Mouse (Mus musculus): Measurements from ENCODE around the gene Itgb5. TPM values are rescaled to one million over a fixed set of nuclear protein-coding genes. Genes with fewer than 3 reads are reported as not detected.
A peak's percentile ranks its signal among the peaks of the same experiment; 100 is the strongest.

The Itgb5 gene
- total RNA-seq, 2 experiments from 2014 or later, result 40.2 to 40.5 TPM

DNA sequence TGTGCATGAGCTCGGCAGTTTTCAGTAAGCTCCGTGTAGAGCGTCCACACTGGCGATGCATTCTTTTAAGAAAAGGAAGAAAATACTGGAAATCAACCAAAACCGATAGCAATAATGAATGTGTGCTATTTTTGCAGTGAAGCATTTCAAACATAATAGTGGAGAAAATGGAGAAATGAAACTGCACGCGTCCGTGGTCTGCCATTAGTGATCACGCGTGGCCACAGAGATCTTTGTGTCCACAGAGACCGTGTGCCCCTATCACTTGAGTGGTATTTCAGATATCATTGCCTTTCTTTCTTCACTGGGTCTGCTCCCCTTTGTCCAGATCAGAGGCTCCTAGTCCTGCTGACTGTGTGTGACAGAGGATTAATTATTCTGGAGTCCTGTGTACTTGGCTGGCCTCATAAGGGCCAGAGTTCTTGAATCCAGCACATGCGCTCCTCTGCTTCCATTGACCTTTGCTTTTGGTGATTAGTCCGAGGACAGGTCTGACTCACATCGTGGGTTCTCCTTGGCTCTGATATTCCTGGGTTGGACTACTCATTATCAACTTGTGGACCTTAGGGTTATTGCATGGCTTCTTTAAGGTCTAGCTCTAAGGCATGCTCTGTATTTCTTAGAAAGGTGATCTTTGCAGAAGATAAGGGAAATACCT, 56.3 kb downstream of the Itgb5 start:
- DNase-seq (ENCODE audit: low spot score in 2 of 2), result no peak
- no peak overlapping the region for H3K4me3 ChIP-seq
- TF ChIP-seq CTCF (conservative IDR thresholded peaks at IDR 0.05), result no peak

GRCm38 (mm10) chr16:33886665-33887064, 57.2 kb downstream of the Itgb5 start:
- Histone ChIP-seq H3K4me3 (no peak overlapping the region), H3K27ac (no peak overlapping the region)
- no peak for TF ChIP-seq CTCF (conservative IDR thresholded peaks at IDR 0.05)
- DNase-seq (ENCODE audit: low spot score in 2 of 2), result no peak

More for the DNA sequence above, 56.3 kb downstream of the Itgb5 start:
- no peak overlapping the region for H3K27ac ChIP-seq

- no peak for TF ChIP-seq CTCF (conservative IDR thresholded peaks at IDR 0.05)
- no peak overlapping the region for H3K4me3 ChIP-seq
- no peak for DNase-seq (ENCODE audit: low spot score in 2 of 2)
Observed at GRCm38 (mm10) chr16:33887981-33888380, 58.5 kb downstream of the Itgb5 start.

DNA sequence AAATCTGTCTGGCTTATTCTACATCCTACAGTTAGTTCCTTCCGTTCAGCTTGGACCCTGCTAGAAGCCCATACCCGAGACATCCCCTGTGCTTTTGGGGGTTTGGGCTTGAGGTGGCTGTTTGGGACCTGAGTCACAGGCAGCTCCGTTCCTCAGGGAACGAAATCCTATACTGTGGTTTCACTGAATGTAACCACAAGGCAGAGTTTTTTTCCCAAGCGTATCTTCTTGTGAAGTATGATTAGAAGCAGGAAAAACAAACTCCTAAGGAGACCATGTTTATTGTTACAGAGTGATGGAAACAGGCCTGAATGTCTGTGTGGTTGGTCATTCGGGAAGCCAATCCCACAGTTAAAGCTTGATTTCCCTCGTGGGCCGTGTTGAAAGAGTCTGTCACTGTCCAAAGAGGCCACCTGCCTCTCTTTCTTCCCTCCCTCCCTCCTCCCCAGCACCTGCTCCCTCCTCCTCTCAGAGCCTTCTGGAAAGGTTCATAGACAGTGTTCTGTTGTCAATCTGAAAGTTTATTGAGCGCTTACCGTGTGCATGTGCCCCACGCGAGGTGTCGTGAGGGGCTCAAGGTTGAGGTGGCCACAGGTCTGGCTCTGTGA, 59.6 kb downstream of the Itgb5 start:
- H3K27ac ChIP-seq, result no peak overlapping the region
- DNase-seq (ENCODE audit: low spot score in 2 of 2), result no peak
- no peak for TF ChIP-seq CTCF (conservative IDR thresholded peaks at IDR 0.05)

More at GRCm38 (mm10) chr16:33887981-33888380, 58.5 kb downstream of the Itgb5 start:
- H3K27ac ChIP-seq, result no peak overlapping the region

GRCm38 (mm10) chr16:33891099-33891498, 61.6 kb downstream of the Itgb5 start:
- no peak for TF ChIP-seq CTCF (conservative IDR thresholded peaks at IDR 0.05)
- no peak for DNase-seq (ENCODE audit: low spot score in 2 of 2)
- peak overlapping the region; percentile 65; the same call in 1 of the 2 replicates for H3K27ac ChIP-seq
- H3K4me3 ChIP-seq, result no peak overlapping the region

More for the DNA sequence above, 59.6 kb downstream of the Itgb5 start:
- no peak overlapping the region for H3K4me3 ChIP-seq

DNA sequence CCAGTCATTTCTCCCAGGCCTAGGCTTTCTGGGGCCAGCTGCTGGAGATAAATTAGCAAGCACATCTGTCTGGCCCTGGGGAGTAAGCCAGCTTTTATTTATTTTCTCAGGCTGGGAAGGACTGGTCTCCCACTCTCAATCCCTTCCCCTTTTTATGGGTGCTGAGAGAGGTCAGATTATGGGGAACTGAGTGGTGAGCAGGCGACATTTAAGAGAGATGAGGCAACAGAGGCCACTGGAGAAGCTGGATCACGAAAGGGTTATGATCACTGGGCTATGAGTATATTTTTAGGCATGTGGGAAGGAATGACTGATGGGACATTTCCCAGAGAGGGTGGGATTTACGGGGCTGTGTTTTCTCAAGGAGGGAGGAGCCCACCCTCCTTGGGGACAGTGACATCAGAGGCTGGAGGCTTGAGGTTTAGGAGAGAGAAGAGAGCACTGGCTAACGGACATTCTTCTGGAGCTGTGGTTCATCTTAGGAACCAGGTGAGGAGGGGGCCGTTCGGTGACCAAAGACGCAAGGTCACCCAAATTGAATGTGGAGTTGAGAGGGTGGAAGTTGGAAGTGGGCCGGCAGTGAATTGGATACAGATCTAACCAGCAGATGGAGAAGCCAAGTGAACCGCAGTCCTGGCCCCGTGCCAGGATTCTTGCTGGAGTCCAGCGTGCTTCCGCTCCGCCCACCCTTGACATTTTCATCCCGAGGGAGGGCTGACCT, 62.3 kb downstream of the Itgb5 start:
- H3K4me3 ChIP-seq, result no peak overlapping the region; the same call in 1 of the 2 replicates
- H3K27ac ChIP-seq, result peak overlapping the region; percentile 65
- TF ChIP-seq CTCF (conservative IDR thresholded peaks at IDR 0.05), result no peak
- peak in 1 of 2 experiments; percentile 55 for DNase-seq (ENCODE audit: low spot score in 2 of 2)

- no peak overlapping the region; the same call in 1 of the 2 replicates for H3K4me3 ChIP-seq
- DNase-seq (ENCODE audit: low spot score in 2 of 2), result no peak
- no peak for TF ChIP-seq CTCF (conservative IDR thresholded peaks at IDR 0.05)
- H3K27ac ChIP-seq, result peak overlapping the region; percentile 54
Observed at GRCm38 (mm10) chr16:33892539-33892938, 63.1 kb downstream of the Itgb5 start.

DNA sequence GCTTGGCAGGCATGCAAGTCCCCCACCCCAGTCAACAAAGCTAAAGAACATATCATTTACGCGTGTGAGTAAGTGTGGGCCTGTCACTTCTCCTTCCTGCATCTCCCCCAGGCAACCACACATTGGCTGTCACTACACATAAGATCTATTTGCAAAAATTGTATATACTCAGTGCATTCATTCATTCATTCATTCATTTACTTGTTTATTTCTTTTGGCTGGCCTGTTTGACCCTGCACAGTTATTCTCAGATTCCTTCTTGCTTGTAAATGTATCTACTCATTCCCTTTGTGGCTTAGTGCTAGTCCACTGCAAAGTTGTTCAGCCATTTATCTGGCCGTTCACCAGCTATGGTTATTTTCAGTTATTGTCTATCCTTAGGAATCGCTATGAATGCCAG, 64.3 kb downstream of the Itgb5 start:
- DNase-seq (ENCODE audit: low spot score in 2 of 2), result no peak
- no peak for TF ChIP-seq CTCF (conservative IDR thresholded peaks at IDR 0.05)
- peak overlapping the region; percentile 33; the same call in 1 of the 2 replicates for H3K27ac ChIP-seq
- no peak overlapping the region for H3K4me3 ChIP-seq

GRCm38 (mm10) chr16:33894449-33894848, 65.0 kb downstream of the Itgb5 start:
- no peak overlapping the region for H3K27ac ChIP-seq
- TF ChIP-seq CTCF (conservative IDR thresholded peaks at IDR 0.05), result no peak
- H3K4me3 ChIP-seq, result no peak overlapping the region
- DNase-seq (ENCODE audit: low spot score in 2 of 2), result no peak

DNA sequence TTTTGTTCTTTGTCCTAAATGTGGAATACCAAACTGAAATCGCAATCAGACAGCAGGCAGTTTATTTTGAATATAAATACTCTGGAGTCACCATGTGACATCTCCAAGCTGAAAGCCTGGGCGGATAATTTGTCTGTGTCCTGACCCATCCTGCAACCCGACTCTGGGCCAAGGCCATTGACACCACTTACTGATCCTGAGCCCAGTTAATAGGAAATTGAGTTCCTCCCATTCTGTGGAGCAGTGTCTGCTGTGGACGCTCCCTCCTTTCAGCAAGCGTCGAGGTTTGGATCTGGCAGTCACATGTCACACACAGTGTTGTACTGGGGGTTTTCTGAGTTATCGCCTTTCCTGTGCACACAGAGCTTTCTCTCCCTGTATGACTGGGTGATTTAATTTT, 66.2 kb downstream of the Itgb5 start:
- DNase-seq (ENCODE audit: low spot score in 2 of 2), result no peak
- TF ChIP-seq CTCF (conservative IDR thresholded peaks at IDR 0.05), result no peak
- no peak overlapping the region for H3K27ac ChIP-seq
- H3K4me3 ChIP-seq, result no peak overlapping the region

DNA sequence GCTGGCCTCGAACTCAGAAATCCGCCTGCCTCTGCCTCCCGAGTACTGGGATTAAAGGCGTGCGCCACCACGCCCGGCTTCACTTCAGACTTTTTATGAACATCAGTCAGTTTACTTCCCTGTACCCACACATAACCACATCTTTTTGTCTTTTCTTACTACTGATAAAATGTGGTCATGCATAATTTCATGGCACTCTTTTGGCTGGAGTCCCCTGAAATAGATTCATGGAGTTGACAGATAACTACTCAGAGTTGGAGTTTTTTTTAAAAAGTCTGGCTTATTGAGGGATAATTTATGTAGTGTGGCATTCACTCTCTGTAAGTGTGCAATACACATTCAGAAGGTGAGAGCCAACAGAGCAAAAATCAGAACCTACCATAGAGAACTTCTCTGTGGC, 67.3 kb downstream of the Itgb5 start:
- H3K4me3 ChIP-seq, result no peak overlapping the region
- no peak for TF ChIP-seq CTCF (conservative IDR thresholded peaks at IDR 0.05)
- no peak overlapping the region for H3K27ac ChIP-seq
- no peak for DNase-seq (ENCODE audit: low spot score in 2 of 2)

DNA sequence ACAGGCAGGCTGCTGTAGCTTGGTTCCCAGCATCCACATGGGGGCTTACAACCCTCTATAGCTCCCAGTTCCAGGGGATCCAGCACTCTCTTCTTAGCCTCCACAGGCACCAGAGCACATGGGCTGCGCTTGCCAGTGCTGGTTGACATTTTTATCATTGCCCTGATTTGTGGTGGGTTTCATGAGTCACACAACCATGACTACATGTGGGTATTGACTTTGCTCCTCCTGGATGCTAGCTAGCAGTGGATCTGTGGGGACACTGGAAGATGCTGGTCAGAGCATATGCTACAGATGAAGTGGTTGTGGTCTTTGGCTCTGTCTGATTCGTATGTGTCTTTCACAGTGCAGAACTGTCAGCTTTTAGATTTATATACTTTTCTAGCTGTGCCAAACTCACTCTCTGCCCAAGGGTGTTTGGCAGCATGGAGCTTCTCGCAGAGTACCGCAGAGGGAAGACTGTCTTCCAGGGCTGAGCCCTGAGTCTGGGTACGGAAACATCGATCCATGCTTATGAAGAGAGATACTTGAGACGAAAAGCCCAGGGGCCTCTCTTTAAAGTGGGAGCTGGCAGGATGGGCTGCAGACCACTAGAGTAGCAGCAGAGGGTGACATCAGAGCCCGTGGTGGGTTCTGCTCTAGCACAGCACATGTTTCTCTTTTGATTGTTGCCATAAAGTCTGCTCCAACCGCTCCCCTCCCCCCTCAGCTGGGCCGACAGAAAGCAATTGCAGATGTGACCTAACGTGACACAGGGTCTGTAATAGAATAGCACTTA, 74.4 kb downstream of the Itgb5 start:
- TF ChIP-seq CTCF (conservative IDR thresholded peaks at IDR 0.05), result no peak
- Histone ChIP-seq H3K27ac (no peak overlapping the region), H3K4me3 (no peak overlapping the region)
- no peak for DNase-seq (ENCODE audit: low spot score in 2 of 2)

GRCm38 (mm10) chr16:33904553-33904952, 75.1 kb downstream of the Itgb5 start:
- DNase-seq (ENCODE audit: low spot score in 2 of 2), result no peak
- TF ChIP-seq CTCF (conservative IDR thresholded peaks at IDR 0.05), result no peak
- Histone ChIP-seq H3K27ac (no peak overlapping the region), H3K4me3 (no peak overlapping the region)
